Mouse (Mus musculus) embryo, embryonic 9.5 days (tissue): ENCODE data around the gene Rnf208.
"Not testable (repeated sequence)": the region's sequence is repeated elsewhere in the genome, so short reads cannot be mapped to it uniquely, and the experiment has no call there.

Experiments
- DNase-seq: peaks from one replicate; pipeline ENCODE4 v3.0.0-alpha.2; 2017; ENCODE audit errors: extremely low spot score

The Rnf208 gene

GRCm38 (mm10) chr2:25246183-25247072 is 4.4 kb downstream of the Rnf208 start, which contains the start of gene AL732309.1:
Gene AL732309.1, minus strand, starts transcription at chr2:25246863.
- no peak for DNase-seq

DNA sequence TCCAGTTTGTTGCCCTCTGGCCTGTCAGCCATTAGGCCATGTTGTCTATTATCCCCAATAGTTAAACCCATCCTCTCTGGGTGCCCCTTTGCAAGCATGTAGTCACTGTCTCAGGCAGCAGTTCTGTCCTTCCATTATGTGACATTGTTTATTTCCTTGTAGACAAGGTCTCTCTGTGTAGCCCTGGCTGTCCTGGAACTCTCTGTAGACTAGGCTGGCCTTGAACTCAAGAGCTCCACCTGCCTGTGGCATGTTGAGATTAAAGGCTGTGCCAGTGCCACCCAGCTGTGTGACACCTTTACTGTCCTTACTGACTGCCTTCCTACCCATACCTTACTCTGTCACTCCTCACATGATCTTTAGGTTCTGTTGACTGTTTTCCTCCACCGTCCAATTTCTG is 10.3 kb downstream of the Rnf208 start:
- DNase-seq = no peak

- peak; percentile 95 for DNase-seq
These were observed 13.3 kb downstream of the Rnf208 start, which contains the start of gene Tmem203 for GRCm38 (mm10) chr2:25255284-25255779. Gene Tmem203, plus strand, starts transcription at chr2:25255439.

GRCm38 (mm10) chr2:25256443-25257109 is 14.5 kb downstream of the Rnf208 start:
- peak; percentile 45 for DNase-seq

DNA sequence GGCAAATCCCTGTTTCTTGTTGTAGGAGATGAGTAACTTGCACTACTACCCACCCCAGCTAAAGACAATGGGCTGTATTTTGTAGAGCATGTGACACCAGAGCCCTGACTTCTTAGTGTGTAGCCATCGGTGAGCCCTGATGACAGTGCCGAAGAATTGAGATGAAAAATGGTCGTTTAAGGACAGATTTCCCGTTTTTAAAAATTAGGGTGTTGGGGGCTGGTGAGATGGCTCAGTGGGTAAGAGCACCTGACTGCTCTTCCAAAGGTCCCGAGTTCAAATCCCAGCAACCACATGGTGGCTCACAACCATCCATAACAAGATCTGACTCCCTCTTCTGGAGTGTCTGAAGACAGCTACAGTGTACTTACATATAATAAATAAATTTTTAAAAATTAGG is 15.2 kb downstream of the Rnf208 start:
- DNase-seq = not testable (repeated sequence)

DNA sequence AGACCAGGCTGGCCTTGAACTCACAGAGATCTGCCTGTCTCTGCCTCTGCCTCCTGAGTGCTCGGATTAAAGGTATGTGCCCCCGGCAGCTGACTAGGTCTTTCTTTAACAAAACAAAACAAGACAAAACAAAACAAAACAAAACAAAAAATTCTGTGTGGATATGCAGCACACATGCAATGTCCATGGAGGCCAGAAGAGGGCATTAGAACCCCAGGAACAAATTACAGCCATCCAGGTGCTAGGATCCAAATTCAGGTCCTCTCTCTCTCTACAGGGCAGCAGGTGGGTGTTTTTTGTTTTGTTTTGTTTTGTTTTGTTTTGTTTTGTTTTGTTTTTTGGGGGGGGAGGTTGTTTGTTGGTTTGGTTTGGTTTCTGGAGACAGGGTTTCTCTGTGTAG is 16.8 kb downstream of the Rnf208 start:
- DNase-seq = no peak

- DNase-seq = no peak
These were observed 19.8 kb downstream of the Rnf208 start for GRCm38 (mm10) chr2:25261870-25262269.

DNA sequence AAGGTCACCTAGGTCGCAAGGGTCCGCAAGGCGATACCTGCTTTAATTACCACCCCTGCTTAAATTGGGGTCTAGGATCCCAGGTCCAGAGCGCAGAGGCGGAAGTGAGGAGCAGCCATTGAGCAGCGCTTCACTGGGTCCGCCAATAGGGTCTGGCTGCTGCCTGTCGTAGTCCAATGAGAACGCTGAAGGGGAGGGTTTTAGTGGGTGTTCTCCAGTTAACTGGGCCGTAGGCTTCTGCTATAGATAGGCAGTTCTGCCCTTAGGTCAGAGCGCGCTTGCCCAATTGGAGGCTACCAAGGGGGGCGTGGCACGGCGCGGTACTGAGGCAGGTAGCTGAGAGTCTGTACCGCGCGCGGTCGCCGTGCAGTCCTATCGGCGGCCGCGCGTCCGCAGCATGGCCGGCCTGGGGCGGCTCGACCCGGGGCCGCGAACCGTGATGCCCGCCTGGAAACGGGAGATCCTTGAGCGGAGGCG is 20.3 kb downstream of the Rnf208 start, which contains the start of gene Tprn:
Gene Tprn (plus strand): TSS at position 328 of the 477 bp plus-strand sequence.
- DNase-seq = peak; percentile 90

DNA sequence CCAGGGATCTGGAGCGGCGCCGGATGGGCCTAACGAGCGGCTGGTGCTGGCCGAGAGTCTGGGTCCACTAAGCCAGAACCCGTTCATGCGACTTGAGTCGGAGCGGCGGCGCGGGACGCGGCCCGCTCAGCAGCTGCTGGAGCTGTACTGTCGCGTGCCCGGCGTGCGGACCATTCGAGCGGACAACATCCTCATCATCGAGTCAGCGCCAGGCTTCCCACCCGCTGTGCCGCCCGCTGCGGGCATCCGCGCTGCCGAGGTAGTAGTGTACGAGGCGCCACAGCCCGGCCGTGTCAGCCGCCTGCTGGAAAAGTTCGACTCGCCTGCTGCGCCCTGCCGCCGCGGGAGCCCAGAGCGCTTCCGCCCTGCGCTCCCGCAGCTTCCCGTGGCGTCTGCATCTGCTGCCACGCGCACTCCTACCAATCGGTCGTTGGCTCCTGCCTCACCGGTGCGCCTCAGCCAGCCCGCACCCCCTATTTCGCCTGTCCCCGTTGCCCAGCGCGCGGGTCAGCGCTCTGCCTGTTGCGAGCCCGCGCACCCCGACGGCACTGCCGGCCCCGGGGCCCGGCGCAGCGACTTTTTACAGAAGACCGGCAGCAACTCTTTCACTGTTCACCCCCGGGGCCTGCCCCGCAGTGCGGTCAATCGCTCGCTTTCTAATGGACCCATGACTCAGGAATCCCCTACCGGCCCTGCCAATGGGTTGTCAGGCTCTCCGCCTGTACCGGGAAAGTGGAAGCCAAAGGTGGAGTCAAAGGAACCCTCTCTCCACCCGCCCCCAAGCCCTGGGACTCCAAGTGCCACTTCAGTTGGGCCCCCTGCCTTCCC is 21.0 kb downstream of the Rnf208 start:
- DNase-seq = peak; percentile 16

GRCm38 (mm10) chr2:25263623-25264285 is 21.7 kb downstream of the Rnf208 start:
- no peak for DNase-seq

- DNase-seq = no peak
These were observed 22.2 kb downstream of the Rnf208 start for GRCm38 (mm10) chr2:25264286-25264660.

DNA sequence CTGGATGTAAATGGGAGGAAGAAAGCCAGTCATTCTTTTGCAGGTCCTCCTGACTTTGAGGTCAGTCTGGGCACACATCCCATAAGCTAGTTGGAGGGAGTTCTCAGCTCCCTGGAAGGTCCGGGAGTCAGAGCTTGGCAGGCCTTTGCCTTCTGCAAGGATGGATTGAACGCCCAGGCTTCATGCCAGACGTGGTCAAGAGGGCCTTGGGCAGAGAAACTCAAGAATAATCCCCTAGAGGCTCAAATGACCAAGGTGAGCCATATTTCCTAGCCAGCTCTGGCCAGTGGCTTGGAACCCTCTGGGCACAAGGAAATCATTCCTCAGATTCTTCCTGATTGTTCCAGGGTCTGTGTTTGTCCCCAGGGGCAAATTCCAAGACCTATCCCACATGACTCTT is 22.8 kb downstream of the Rnf208 start:
- no peak for DNase-seq

GRCm38 (mm10) chr2:25265897-25266656 is 24.0 kb downstream of the Rnf208 start:
- DNase-seq = no peak

DNA sequence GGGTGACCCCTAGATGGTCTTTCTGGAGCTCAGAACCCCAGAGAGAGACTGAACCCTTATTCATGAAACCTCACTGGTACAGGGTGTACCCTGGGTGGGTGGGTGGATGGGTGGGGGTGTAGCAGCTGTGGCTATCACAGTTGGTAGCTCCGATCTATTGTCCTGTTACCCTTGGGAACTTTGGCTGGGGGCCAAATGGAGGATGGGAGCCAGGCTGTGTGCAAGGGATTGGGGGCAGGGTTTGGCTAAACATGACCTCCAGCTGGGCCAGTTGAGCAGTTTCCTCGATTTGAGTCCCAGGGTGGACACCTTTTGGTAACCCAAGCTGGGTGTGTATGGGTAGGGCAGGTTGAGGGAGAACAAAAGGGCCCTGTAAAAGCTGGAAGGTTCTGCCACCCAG is 24.7 kb downstream of the Rnf208 start:
- no peak for DNase-seq

- DNase-seq = no peak
These were observed 25.2 kb downstream of the Rnf208 start for GRCm38 (mm10) chr2:25267241-25267640.

DNA sequence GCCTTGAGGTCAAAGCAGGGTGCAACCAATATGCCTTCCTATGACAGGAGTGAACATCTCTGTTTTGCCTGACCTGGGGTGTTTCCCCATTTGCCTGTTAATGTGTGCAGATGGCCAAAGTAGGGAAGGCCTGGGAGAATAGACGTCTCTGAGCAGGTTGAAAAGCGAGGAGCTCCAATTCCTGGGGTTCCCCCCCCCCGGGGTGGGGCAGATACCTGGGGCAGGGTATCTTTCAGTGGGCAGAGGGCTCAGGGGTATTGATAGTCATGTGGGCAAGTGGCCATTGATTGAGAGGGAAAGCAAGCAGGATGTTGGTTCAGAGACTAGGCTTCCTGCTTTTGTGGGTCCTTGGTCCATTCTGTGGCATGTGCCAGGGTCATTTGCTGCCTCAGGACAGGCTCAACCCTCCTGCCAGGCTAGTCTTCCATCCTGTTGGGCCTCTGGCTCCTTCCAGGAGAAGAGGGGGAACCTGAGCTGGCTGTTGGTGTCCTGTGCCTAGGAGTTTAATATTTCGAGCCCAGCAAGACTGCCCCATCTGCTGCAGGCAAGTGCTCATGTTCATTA is 25.8 kb downstream of the Rnf208 start:
- DNase-seq = no peak

DNA sequence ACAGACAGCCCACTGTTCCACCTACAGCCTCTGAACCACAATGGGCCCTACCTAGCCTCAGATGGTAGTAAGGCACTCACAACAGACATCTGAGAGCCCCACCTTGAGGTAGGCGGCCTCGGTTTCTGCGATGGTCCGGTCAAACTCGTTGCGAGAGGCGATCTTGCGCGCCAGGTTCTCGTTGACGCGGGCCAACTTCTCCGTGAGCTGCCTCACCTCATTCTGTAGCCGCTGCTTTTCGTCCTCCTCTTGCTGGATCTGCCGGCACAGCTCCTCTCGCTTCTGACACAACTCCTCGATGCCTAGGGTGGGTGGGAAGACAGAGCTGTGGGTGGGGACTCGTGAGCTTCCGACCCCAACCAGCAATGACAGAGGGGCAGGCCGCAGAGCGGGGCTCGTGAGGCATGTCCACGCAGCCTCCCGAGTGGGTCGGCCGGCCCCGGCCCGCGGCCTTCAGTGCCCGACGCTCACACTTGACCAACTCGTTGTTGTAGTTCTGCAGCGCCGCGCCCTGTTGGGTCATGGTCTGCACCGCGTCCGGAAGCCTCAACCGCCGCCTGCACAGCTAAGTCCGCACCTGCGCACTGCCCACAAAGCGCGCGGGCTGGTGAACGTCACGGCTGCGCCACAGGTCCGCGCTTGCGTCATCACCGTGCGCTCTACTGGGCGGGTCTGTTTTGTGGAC is 29.9 kb downstream of the Rnf208 start, which contains the start of the genes Ssna1 and Anapc2:
Gene Ssna1 (minus strand): TSS at position 612 of the 685 bp plus-strand sequence.
Gene Anapc2 (plus strand): TSS at position 652 of the 685 bp plus-strand sequence.
- DNase-seq = peak; percentile 99

- no peak for DNase-seq
These were observed 30.5 kb downstream of the Rnf208 start for GRCm38 (mm10) chr2:25272515-25272914.

- no peak for DNase-seq
These were observed 31.0 kb downstream of the Rnf208 start for GRCm38 (mm10) chr2:25273010-25273409.
